Mouse (Mus musculus) erythroid progenitor cell, adult 5-6 weeks (primary cell): ENCODE measurements at regions not wholly inside any gene's neighbourhood (a gene's known extent, or its start where the extent isn't known, plus 50 kb on each side); places are given as distances from the start of the nearest gene placed in this dataset.

Experiments
- ATAC-seq: replicated peaks from 2 replicates; pipeline ENCODE4 v1.8.0; 2016; ENCODE audit warnings: moderate number of reproducible peaks, mild to moderate bottlenecking, moderate TSS enrichment, inconsistent platforms; ENCODE audit not compliant: poor library complexity, low FRiP score, severe bottlenecking

- ATAC-seq = no peak
Observed at GRCm38 (mm10) chr1:166804333-166804732, 122.7 kb upstream of the Fmo9 start.

GRCm38 (mm10) chr1:166807163-166807945, 125.7 kb upstream of the Fmo9 start:
- ATAC-seq = no peak

GRCm38 (mm10) chr1:166811341-166812071, 129.9 kb upstream of the Fmo9 start:
- ATAC-seq = peak; percentile 77

GRCm38 (mm10) chr1:166812072-166812461, 130.4 kb upstream of the Fmo9 start:
- peak; percentile 54 for ATAC-seq

- no peak for ATAC-seq
Observed at GRCm38 (mm10) chr1:166812920-166813439, 131.3 kb upstream of the Fmo9 start.

GRCm38 (mm10) chr1:166817927-166818326, 136.3 kb upstream of the Fmo9 start:
- ATAC-seq = no peak

- no peak for ATAC-seq
Observed at GRCm38 (mm10) chr1:166818682-166819081, 137.0 kb upstream of the Fmo9 start.

- no peak for ATAC-seq
Observed at GRCm38 (mm10) chr1:166819420-166819819, 137.8 kb upstream of the Fmo9 start.

GRCm38 (mm10) chr1:166820050-166820449, 138.4 kb upstream of the Fmo9 start:
- no peak for ATAC-seq

GRCm38 (mm10) chr1:166821146-166821545, 139.5 kb upstream of the Fmo9 start:
- ATAC-seq = no peak

- ATAC-seq = no peak
Observed at GRCm38 (mm10) chr1:166837299-166837698, 155.7 kb upstream of the Fmo9 start.

- no peak for ATAC-seq
Observed at GRCm38 (mm10) chr1:166839833-166840232, 158.2 kb upstream of the Fmo9 start.

- no peak for ATAC-seq
Observed at GRCm38 (mm10) chr1:166843397-166843877, 157.8 kb upstream of the Fam78b start.

GRCm38 (mm10) chr1:166846566-166846965, 154.7 kb upstream of the Fam78b start:
- no peak for ATAC-seq

GRCm38 (mm10) chr1:166847233-166847632, 154.0 kb upstream of the Fam78b start:
- no peak for ATAC-seq

GRCm38 (mm10) chr1:166848015-166848535, 153.1 kb upstream of the Fam78b start:
- ATAC-seq = no peak

GRCm38 (mm10) chr1:166855988-166856387, 145.2 kb upstream of the Fam78b start:
- ATAC-seq = no peak

- no peak for ATAC-seq
Observed at GRCm38 (mm10) chr1:166866256-166866655, 135.0 kb upstream of the Fam78b start.

GRCm38 (mm10) chr1:166871258-166871657, 130.0 kb upstream of the Fam78b start:
- no peak for ATAC-seq

- ATAC-seq = no peak
Observed at GRCm38 (mm10) chr1:166876452-166876851, 124.8 kb upstream of the Fam78b start.

GRCm38 (mm10) chr1:166883215-166883614, 118.0 kb upstream of the Fam78b start:
- ATAC-seq = no peak
